In the genomic region with DNA sequence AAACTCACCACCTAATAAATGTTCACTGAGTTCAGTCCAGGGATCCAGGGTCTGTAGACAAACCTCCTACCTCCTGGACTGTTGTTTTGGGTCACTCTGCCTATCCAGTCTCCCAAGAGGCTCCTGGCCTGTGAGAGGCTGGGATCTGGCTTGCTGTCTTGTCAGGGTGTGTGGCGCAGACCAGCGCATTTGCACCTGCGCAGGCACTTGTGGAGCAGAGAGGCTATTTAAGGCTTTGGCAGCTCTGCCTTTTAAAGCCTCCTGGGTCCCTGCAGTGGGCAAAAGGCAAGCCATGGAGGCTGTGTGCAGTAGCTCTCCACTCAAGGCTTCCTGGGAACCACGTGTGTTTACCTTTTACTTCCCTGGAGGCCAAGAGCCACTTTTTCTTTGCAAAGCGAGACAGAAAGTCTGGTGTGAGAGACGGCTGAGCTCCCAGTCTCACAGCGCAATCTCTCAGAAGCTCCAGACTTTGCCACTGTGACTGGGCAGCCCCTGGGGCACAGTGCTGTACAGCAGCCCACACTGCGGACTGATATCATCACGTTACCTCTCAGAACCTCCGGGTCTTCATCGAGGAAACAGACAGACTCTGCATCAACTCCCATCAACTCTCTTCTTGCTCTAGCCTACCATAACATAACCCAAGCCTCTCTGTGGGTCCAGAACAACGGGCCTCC, we compare ENCODE assay signal across 15 mouse cellular contexts. TPM values are rescaled to one million over a fixed set of nuclear protein-coding genes. Genes with fewer than 3 reads are reported as not detected.
DNase-seq lines count a peak whose midpoint lies in the region; ATAC-seq and TF ChIP-seq lines count a peak whose summit lies in the region.
"Had no signal": no experiment of that assay in that cellular context is flagged by ENCODE, and none has a peak within 500 bp of the region (broad histone marks: within the 10 kb centered on the region; RNA-seq: fewer than 3 reads in every experiment).

No protein-coding gene starts in this region.

- H3K36me3 ChIP-seq in limb, embryonic 10.5 days = no peaks in the 10 kb centered on the region

- H3K27ac ChIP-seq in limb, embryonic 10.5 days = peak overlapping the region; percentile 25; the same call in 1 of the 2 replicates
- H3K27ac ChIP-seq in layer of hippocampus, adult 2 months = no peak overlapping the region

- H3K4me1 ChIP-seq in limb, embryonic 10.5 days = peaks cover 16% of the 10 kb centered on the region

- H3K9me3 ChIP-seq in limb, embryonic 10.5 days (replicated peaks) = no peaks in the 10 kb centered on the region

- no peaks in the 10 kb centered on the region for H3K27me3 ChIP-seq in limb, embryonic 10.5 days (ENCODE audit: low read depth, poor library complexity, severe bottlenecking)
- H3K27me3 ChIP-seq: Patski had no signal

- peak; percentile 63 to 68 for DNase-seq in heart, adult 18-20 months
- DNase-seq in heart, adult 8-10 months (ENCODE audit: low spot score) = no peak
- DNase-seq in gastrocnemius, postnatal 25 days = peak; percentile 38
- no peak for DNase-seq in limb, embryonic 10.5 days (ENCODE audit: low spot score)
- DNase-seq in lung, postnatal 4 days = peak; percentile 51 to 79
- DNase-seq in spleen, postnatal 36 days (ENCODE audit: low spot score in 2 of 2) = no peak
- no peak for DNase-seq in layer of hippocampus, adult 2 months (ENCODE audit: low spot score in 2 of 2)
- DNase-seq: cerebellum, adult 9-10 months; kidney, postnatal 36 days; thymus, adult 2 months had no signal

- no peak overlapping the region for H3K4me3 ChIP-seq in limb, embryonic 10.5 days
- H3K4me3 ChIP-seq in layer of hippocampus, adult 2 months = no peak overlapping the region

- TF ChIP-seq CTCF in layer of hippocampus, adult 2 months (conservative IDR thresholded peaks at IDR 0.05) = no peak

- 92% methylated on average over 12 of the region's 12 CpGs for WGBS in limb, embryonic 10.5 days

- no peak for ATAC-seq in megakaryocyte, adult 5-6 weeks (ENCODE audit: poor library complexity, severe bottlenecking)
- ATAC-seq: inflammation-experienced regulatory T-cells, adult 6 months; Patski had no signal

RNA-seq across cellular contexts. Expression of gene Ninj2, which starts 55.7 kb away (rescaled TPM):
- not detected for total RNA-seq in heart, adult 18-20 months (2021)
- total RNA-seq in heart, adult 8-10 months (2022) = not detected
- not detected for total RNA-seq in gastrocnemius, postnatal 25 days (2021)
- 0.31 TPM in 1 of 2 replicates, not detected in the other for polyA plus RNA-seq in limb, embryonic 10.5 days (2016; fragmentation: Nextera tagmentation; extraction: Ambion mirVana)
- total RNA-seq in megakaryocyte, adult 5-6 weeks (2015) = not detected in 2 replicates
- total RNA-seq in megakaryocyte, adult 5-6 weeks (2017) = not detected in 2 replicates
- under 1 TPM; 0.74 to 0.91 TPM for total RNA-seq in layer of hippocampus, adult 2 months (2021)
- total RNA-seq: megakaryocyte progenitor cell, adult 5-6 weeks had no signal
- polyA plus RNA-seq: embryonic facial prominence, embryonic 11.5 days had no signal

Comparison
In these comparisons a context has a peak if more than half of its experiments do, and no peak if none do; other contexts are left out.
1. DNase-seq: peak in heart, adult 18-20 months (2 of 2), gastrocnemius, postnatal 25 days (single experiment) and lung, postnatal 4 days (2 of 2); none in heart, adult 8-10 months (single experiment), limb, embryonic 10.5 days (single experiment), spleen, postnatal 36 days (0 of 2) and layer of hippocampus, adult 2 months (0 of 2).